Mouse (Mus musculus) left cerebral cortex, adult 8-10 months (tissue): ENCODE data around the gene Pnp2. TPM values are rescaled to one million over a fixed set of nuclear protein-coding genes. Genes with fewer than 3 reads are reported as not detected.
"Not testable (repeated sequence)": the region's sequence is repeated elsewhere in the genome, so short reads cannot be mapped to it uniquely, and the experiment has no call there.

ENCODE experiments used
- DNase-seq, 2 experiments: peaks; one replicate each; pipeline ENCODE4 v3.0.0; 2022; ENCODE audit warnings: low spot score in 2 of 2
- total RNA-seq, 4 experiments: library from RNA; stranded (reverse); gene quantifications; 2 replicates each; pipeline ENCODE4 v1.2.4; 2022

Gene Pnp2
- total RNA-seq, 4 experiments from 2014 or later = 1.2 to 2.0 (median 1.4) TPM

DNA sequence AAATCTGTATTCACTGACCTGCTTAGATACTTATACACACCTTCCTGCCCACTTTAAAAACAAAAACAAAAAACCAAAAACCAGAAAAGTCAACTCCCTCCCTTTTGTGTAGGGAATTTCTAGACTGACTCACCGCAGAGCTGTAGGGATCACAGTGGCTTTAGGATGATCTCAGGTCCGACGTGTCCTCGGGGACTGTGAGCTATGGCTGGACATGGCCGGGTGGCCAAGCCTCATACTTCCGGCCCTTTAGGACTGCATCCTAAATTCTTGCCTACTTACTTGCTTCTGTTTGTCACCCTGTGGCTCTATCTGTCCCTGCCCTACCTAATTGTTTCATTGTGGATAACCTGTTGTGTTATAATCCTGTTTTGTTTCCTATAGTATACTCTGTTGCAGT, 932 bp downstream of the Pnp2 start:
- DNase-seq = not testable (repeated sequence)

DNA sequence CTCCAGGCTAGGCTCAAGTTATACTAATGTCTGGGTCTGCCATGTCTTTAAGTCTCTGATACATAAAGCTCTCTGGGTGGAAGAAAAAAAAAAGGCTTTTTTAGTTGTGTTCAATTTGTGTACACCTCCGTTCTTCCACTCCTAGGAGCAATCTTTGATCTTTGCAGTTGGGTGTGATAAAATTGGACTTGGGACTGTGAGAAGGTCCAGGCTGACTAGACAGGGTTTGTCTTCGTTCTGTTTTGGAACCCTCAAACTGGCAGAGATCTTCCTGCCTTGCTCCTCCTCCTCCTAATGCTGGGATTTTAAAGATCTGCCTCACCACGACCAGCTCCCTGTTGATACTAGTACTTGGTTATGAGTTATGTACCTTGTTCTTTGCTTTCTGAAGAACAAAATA, 1.4 kb downstream of the Pnp2 start:
- not testable (repeated sequence) for DNase-seq

DNA sequence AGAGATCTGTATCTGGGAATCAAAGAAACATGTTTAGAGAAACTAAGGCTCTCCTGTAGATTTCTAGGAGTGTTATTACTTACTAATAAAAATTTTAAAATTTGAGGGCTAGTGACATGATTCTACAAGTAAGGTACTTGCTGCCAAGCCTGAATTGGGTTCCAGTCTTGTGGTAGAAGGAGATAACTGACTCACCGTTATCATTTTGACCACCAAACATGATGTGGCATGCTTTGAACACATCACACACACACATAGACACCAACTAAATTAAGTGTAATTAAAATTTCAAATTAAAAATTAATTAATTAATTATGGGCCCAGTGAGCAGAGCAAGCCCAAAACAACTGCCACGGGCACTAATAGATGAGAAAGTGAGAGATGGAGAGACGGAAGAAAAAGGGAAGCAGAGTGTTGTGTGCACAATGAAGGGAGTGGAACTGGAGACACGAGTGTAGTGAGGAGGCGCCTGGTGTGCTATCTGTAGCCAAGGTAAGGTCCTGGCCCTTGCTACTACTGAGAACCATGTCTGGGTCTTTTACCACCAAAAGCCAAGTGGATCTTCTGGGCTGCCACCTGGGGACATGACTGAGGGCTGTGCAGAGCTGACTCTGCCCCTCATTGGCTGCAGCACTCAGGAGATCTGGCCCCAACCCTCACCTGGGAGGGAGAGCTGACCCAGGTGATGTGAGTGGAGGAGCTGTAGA, 2.6 kb downstream of the Pnp2 start:
- DNase-seq = not testable (repeated sequence)

DNA sequence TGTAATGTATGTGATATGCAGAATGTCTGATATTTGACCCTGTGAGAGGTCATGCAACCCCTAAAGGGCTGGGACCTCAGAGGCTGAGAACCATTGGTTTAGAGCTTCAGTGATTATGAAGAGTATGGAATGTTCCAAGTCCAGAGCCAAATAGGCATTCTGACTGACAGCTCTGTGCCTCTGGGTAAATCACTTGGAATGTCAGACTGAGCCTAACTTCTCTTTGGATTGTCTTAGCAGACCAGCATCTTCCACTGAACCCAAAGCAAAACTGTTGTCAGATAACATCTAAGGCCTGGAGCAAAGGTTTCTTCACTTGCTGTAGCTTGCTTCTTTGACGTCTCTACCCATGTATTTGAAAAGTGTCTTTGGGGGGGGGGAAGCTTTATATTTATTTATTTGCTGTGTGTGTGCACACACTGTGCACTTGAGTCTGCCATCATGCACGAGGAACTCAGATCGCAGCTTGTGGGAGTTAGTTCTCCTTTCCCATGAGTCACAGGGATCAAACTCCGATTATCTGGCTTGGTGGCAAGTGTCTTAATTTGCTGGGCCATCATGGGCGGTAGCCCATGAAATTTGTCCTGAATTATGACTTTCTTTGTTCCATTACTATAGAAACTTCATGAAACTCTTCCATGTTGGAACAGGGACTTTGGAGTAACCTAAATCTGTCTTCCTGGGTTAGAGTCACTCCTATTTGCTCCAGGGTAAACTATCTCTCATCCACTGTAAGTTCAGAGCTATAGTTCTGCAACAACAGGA, 12.6 kb downstream of the Pnp2 start:
- no peak for DNase-seq

DNA sequence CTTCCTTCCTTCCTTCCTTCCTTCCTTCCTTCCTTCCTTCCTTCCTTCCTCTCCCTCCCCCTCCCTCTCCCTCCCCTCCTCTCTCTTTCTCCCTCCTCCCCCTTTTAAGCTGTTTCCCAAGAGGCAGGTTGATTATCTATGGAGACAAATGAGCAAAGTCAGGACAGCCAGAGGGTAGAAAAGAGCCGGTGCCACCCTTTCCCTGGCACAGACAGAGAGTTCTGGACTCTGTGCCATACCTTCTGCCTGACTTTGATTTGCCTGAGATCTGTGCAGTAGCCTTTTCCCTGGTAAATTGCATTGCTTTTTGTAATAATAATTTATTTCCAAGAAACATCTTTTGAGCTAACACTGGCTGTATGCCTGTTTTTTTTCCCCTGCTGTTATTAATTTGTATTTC, 13.2 kb downstream of the Pnp2 start:
- no peak for DNase-seq

DNA sequence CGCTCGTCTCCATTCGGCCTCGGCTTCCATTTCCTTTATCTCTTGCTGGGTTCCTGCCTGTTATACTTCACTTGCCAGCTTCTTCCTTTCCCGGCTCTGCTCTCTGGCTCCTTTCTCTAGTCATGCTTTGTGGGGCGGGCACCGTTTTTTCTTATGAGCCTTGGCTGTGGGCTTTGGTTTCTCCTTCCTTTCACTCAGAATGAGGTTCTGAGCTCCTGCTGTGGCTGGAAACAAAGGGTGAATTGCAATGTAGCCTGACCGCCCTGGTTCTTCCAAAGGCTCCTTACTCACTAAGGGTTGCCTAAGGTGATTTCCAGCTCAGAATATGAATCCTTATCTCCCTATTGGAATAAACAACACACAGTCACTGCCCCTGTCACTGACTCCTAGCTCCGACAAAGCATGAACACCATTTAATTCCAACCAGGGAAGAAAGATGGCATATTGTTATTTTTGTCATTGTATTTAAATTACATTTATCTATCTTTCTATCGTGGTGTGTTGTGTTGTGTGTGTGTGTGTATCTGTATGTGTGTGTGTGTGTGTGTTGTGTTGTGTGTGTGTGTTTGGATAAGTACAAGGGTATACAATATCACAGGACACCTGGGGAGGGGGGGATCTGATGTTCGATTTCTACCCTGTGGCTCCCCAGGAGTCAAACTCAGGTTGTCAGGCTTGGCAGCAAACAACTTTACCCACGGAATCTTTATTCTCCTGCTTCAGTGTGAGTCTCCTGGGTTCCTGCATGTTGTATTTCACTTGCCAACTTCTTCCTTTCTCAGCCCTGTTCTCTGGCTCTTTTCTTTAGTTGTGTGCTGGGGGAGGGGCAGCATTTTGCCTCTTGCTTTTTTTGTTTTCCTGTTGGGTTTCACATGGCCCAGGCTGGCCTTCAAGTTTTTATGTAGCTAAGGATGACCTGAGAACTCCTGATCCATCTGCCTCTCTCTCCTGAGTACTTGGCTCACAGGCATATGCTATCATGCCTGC, 14.1 kb downstream of the Pnp2 start:
- DNase-seq = peak in 1 of 2 experiments; percentile 56

DNA sequence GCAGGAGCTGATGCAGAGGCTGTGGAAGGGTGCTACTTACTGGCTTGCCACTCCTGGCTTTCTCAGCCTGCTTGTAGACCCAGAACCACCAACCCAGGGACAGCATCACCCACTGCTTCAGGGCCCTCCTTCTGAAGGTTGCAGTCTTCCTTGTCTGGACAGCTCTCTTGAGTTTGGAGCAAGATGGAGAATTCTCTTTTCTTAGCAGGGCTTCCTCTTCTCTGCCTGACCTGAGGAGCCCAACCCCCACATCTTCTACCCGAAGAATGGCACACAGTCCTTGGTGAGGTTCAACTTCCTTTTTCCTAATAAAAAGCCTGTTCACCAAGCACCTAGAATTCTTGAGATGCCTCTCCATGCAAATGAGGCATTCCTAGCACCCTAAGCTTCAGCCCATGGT, 15.0 kb downstream of the Pnp2 start:
- no peak for DNase-seq

DNA sequence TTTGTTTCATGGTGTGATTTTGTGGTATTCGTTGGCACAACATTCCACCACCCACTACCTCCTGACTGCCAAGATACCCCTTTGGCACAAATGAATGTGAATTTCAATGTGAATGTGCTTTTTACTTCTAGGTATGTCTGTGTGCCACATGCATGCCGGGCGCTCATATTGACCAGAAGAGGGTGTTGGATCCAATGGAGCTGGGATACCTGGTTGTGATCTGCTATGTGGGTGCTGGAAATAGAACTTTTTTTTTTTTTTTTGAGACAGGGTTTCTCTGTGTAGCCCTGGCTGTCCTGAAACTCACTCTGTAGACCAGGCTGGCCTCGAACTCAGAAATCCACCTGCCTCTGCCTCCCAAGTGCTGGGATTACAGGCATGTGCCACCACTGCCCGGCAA, 17.3 kb downstream of the Pnp2 start:
- DNase-seq = not testable (repeated sequence)

DNA sequence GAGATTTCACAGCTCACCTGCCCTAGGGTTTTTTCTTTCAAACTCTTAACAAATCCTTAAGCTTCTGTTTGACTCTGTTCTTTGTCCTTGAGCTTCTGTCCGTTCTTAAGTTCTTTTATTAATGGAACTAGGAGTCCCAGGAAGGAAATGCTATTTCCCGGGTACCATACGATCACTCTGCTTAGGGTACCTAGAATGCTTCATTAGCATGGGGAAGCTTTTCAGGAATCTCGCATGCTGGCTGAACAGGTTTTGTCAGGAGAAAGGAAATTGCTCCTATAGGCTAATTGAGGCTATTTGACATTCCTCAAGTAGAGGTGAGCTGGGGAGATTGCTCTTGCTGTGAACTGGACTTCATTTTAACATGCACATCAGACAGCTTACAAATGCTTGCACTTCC, 17.9 kb downstream of the Pnp2 start:
- DNase-seq = no peak

DNA sequence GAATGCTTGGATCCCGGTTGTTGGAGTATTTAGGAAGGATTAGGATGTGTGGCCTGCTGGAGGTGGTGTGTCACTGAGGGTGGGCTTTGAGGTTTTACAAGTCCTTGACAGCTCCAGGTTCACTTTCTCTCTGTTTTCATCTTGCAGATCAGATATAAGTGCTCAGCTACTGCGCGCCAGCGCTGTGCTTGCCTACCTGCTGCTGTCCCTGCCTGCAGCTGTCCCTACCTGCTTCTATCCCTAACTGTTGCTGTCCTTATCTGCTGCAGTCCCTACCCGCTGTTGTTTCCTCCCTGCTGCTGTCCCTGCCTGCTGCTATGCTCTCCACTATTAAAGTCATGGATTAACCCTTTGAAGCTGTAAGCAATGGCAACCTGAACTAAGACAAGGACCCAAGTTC, 19.2 kb downstream of the Pnp2 start:
- DNase-seq = no peak

DNA sequence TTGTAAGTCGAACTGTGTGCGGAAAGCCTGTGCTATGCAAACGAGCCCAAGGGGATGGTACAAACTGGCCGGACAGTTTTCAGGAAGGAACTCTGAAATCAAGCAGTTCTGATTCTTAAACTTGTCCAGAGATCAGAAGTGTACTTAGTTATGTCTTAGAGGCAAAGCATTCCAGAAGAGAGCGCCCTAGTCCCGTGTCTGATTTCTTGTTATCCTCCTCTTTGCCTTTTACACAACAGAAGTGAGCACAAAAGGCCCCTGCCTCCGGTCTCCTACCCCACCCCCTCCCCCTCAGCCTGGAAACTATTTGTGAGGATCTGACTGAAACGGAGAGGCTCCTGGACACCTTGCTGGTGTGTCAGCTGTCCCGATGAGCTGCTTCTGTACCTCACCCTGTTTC, 20.9 kb downstream of the Pnp2 start:
- DNase-seq = no peak

DNA sequence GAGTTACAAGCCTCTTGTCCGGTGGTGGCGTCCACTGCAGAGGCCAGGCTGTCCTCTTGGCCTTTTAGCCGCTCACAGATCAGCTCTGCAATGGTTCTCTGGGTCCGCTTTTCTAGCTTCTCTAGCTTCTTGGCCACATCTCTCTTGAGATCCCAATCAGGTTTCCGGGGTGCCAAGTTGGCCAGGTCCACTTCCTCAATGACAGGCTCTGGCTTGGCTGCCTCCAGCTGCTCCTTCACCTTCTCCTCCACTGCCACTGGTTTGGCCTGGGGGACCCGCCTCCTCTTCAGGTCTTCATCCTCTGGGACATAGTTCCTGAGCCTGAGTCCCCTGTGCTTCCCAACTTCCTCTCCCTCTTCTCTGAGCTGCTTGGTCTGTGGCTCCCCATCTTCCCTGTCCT, 22.7 kb downstream of the Pnp2 start:
- DNase-seq = not testable (repeated sequence)

DNA sequence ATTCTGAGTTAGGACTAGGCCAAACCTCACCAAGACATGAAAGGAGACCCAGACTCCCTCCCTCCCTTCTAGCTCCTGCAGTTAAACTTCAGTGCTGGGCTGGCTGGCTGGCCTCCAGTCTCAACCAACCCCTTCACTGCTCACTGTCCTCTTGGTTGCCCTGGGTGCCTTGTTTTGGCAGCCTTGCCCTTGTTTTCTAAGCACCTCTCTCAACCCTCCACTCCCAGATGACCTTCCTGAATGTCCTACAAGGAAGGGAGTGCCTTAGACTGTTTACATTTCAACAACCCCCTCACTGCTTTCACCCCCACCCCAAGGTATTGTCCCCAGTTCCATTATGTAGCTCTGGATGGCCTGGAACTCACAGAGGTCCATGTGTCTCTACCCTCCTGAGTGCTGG, 23.8 kb downstream of the Pnp2 start:
- no peak for DNase-seq

DNA sequence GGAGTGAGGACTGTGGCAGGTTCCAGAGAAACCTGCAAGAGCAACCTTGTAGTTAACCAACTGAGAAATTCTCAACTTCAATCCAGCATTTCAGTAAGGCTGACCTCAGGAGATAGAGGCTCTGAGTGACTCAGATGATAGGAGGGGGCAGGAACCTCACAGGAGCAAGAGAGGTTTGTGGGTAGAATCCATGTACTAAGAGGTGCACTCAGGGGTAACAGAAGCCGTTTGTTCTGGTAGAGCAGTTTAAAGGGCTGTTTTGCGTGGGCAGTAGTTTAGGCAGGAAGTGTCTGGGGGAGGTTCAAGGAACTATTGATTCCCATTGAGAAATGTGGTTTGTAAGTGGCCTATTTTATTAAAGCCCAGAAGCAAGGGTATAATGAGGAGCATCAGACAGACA, 25.4 kb downstream of the Pnp2 start:
- DNase-seq = no peak

DNA sequence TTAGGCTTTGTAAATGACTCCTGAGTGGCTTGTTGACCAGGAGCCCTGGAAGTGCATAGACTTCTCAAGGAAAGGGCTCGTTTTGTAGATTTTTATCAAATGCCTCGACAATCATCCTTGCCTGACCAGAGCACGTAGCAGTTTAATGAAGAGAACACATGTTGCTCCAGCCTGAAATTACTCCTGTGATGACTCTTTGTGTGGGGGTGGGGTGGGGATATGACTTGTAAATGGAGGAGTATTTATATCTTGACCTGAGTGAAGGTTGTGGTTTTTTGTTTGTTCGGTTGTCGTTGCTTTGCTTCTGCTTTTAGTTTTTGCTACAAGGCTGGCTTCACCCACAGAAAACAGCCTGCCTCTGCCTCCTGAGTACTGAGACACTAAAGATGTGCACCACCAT, 26.0 kb downstream of the Pnp2 start:
- DNase-seq = no peak

DNA sequence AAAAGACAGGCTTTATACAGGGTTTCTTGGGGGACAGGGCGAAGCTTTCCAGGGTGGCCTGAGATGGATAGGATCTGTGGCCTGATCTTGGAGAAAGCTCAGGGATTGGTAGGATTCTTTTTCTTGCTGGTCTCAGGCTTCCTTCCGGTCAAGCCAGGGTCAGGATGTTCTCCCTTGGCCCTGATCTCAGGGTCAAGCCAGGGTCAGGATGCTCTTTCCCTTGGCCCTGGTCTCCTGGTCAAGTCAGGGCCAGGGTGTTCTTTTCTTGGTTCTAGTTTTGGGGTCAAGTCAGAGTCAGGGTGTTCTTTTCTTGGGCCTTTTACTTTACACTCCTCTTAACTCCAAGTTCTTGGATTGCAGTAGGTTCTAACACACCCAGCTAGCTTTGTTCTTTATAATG, 31.9 kb downstream of the Pnp2 start:
- no peak for DNase-seq

DNA sequence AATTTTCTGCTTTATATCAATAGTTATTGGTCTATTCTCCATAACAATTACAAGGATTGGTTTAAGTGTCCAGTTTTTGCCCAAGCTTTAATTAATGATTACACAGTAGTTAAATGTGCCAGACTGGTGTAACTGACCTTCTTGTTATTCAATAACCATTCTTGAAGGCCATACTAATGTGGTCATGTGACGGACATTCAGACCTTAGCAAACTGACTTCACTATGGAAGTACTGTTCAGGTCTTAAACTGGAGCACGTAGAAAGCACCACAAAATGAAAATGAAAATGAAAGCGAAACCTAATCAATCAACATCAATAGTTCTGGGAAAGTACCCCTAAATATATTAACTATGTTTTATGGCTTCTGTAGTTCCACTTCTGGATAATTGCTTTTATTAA, 35.2 kb downstream of the Pnp2 start:
- DNase-seq = no peak

DNA sequence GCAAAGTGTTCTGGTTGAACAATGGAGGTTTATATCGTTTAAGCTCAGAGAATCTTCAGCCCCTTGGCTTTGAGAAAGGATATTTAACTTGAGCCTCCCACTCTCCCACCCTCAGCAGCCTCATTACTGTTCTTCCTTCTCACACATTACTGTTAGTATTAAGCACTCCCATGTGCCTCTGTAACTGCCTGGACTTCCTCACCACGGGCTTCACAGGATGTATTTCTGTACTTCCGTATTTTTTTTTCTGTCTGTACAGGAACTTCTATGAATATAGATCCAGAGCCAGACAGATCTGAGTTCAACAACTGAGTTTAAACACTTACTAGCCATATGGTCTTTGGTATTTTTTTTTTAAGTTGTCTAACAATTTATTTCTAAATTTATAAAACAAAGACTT, 41.3 kb downstream of the Pnp2 start:
- no peak for DNase-seq

DNA sequence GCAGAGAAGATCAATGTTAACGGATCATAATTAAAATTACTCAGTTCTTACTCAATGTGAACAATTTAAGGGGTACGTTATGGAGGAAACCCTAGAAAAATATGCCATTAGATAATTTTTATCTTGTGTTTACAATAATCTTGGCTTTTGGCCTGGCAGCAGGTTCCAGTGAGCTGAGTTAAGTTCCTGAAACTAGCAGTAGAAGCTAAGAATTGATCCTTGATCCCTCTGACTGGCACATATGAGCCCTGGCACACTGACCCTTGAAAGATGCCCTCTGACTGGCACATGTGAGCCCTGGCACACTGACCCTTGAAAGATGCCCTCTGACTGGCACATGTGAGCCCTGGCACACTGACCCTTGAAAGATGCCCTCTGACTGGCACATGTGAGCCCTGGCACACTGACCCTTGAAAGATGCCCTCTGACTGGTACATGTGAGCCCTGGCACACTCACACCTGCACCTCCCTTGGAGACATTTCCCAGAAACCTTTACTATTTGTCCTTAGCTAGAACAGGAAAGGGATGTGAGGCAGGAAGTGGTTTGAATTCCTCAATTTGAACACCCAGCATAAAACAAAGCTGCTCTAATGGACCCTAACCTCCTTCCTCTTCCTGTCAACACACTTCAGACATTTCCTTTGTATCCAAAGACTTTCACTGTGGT, 42.3 kb downstream of the Pnp2 start:
- DNase-seq = no peak

DNA sequence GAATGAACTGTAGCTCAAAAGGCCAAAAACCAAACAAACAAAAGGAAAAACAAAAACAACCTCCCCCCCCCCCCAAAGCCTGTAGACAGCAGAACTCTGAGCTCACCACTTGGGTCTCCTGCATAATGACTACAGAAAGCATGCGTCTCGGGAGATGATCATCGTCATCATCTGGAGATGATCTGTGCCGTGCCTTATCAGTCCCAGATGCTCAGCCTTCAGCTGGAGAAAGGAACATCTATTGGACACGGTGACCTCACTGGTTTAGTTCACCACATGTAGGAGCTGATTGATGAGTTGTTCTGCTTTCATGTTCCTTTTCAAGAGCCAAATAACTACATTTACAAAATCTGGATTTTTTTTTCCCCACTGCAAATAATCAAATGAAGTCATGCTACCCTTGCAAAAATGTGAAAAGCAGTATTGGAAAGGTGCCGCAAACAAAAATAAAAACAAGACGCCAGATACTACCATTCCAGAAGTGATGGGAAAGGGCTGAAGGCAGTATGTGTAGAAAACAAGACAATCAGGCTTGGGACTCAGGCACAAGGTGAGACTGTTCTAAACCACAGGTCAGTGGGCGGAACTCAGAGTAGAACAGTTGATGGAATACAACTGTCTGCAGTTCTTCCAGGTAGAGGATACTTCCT, 51.5 kb downstream of the Pnp2 start, which contains the start of gene Rnase10:
Rnase10 (plus strand) TSS at position 600 of the 650 bp plus-strand sequence.
- no peak for DNase-seq
